Mouse (Mus musculus) hindbrain, embryonic 14.5 days (tissue): ENCODE results near the gene Tamm41. TPM values are rescaled to one million over a fixed set of nuclear protein-coding genes. Genes with fewer than 3 reads are reported as not detected.

ENCODE experiments used
- ATAC-seq: fragments of 200-750 bp; cut with Nextera tagmentation; 2 replicates; pipeline ENCODE4 v1.8.0; 2017; ENCODE audit warnings: moderate number of reproducible peaks, mild to moderate bottlenecking, moderate TSS enrichment, moderate library complexity; ENCODE audit not compliant: low FRiP score
- DNase-seq: peaks from one replicate; pipeline ENCODE4 v3.0.0-alpha.2; 2015; ENCODE audit warnings: low spot score
- H3K27ac ChIP-seq: fragments of 300-500 bp; sonication (generic); 2 replicates; pipeline ENCODE4 v1.5.1; 2014; ENCODE audit warnings: mild to moderate bottlenecking, moderate library complexity
- H3K27me3 ChIP-seq: fragments of 300-500 bp; sonication (generic); 2 replicates; pipeline ENCODE4 v1.6.1; 2014; ENCODE audit warnings: mild to moderate bottlenecking, low read length, mixed read lengths; ENCODE audit not compliant: control insufficient read depth, insufficient read depth
- H3K36me3 ChIP-seq: fragments of 300-500 bp; sonication (generic); replicated peaks from 2 replicates; pipeline ENCODE4 v1.6.1; 2014; ENCODE audit not compliant: control insufficient read depth, insufficient read depth
- H3K4me1 ChIP-seq: fragments of 300-500 bp; sonication (generic); replicated peaks from 2 replicates; pipeline ENCODE4 v1.6.1; 2014; ENCODE audit warnings: antibody characterized with exemption, low read length, mixed read lengths; ENCODE audit not compliant: control insufficient read depth, insufficient read depth
- H3K4me2 ChIP-seq: fragments of 300-500 bp; sonication (generic); replicated peaks from 2 replicates; pipeline ENCODE4 v1.6.1; 2014; ENCODE audit warnings: mild to moderate bottlenecking, moderate library complexity
- H3K4me3 ChIP-seq: fragments of 300-500 bp; sonication (generic); replicated peaks from 2 replicates; pipeline ENCODE4 v1.5.1; 2014; ENCODE audit warnings: mild to moderate bottlenecking, low read length
- H3K9ac ChIP-seq: fragments of 300-500 bp; sonication (generic); 2 replicates; pipeline ENCODE4 v1.6.1; 2014
- H3K9me3 ChIP-seq: fragments of 300-500 bp; sonication (generic); 2 replicates; pipeline ENCODE4 v1.6.1; 2016; ENCODE audit warnings: low read length; ENCODE audit not compliant: control insufficient read depth
- WGBS: fragments of 180-500 bp; shearing (Covaris S2); extraction: QIAGEN DNeasy Blood & Tissue Kit; methylation state at CpG from one replicate; pipeline ENCODE4 v1.1.7; 2014; 5-methylcytosine and 5-hydroxymethylcytosine counted together
- polyA plus RNA-seq: library from polyadenylated mRNA; unstranded; fragments of >200 nt; fragmentation: Nextera tagmentation; extraction: Ambion mirVana; gene quantifications from 2 replicates; pipeline ENCODE4 v1.2.1, GENCODE M21; 2014

Gene Tamm41
- polyA plus RNA-seq, 1 experiment from 2014 or later: 51.8 TPM

GRCm38 (mm10) chr6:114961276-114962068 is 76.2 kb downstream of the Tamm41 start:
- Histone ChIP-seq H3K4me1 (no peaks in the 10 kb centered on the region), H3K4me2 (no peak overlapping the region), H3K27ac (no peak overlapping the region), H3K9ac (no peak overlapping the region), H3K9me3 (no peaks in the 10 kb centered on the region), H3K27me3 (0 out of 2 replicates have a peak, but pooled peaks cover 5% of the 10 kb centered on the region), H3K36me3 (no peaks in the 10 kb centered on the region), H3K4me3 (no peak overlapping the region)
- ATAC-seq: no peak
- no peak for DNase-seq
- WGBS: 83% methylated on average over 10 of the region's 10 CpGs

- WGBS: 91% methylated on average over 6 of the region's 6 CpGs
- no peak overlapping the region for H3K4me3 ChIP-seq
- H3K4me1 ChIP-seq: no peaks in the 10 kb centered on the region
- H3K9me3 ChIP-seq: no peaks in the 10 kb centered on the region
- H3K27me3 ChIP-seq: no peaks in the 10 kb centered on the region
- no peak for DNase-seq
- no peaks in the 10 kb centered on the region for H3K36me3 ChIP-seq
- no peak overlapping the region for H3K27ac ChIP-seq
- no peak overlapping the region for H3K4me2 ChIP-seq
- no peak overlapping the region for H3K9ac ChIP-seq
- ATAC-seq: no peak
These were observed 78.7 kb downstream of the Tamm41 start for GRCm38 (mm10) chr6:114959012-114959398.

- Histone ChIP-seq H3K9ac (no peak overlapping the region), H3K4me2 (no peak overlapping the region), H3K4me1 (0 out of 2 replicates have a peak, but pooled peaks cover under 1% of the 10 kb centered on the region), H3K36me3 (no peaks in the 10 kb centered on the region), H3K9me3 (no peaks in the 10 kb centered on the region), H3K27me3 (no peaks in the 10 kb centered on the region), H3K27ac (no peak overlapping the region), H3K4me3 (no peak overlapping the region)
- DNase-seq (no peak), ATAC-seq (no peak)
- WGBS: 81% methylated on average over 10 of the region's 10 CpGs
These were observed 79.2 kb downstream of the Tamm41 start for GRCm38 (mm10) chr6:114958249-114959011.

GRCm38 (mm10) chr6:114957756-114958155 is 79.9 kb downstream of the Tamm41 start:
- Histone ChIP-seq H3K36me3 (no peaks in the 10 kb centered on the region), H3K9me3 (no peaks in the 10 kb centered on the region), H3K9ac (no peak overlapping the region), H3K27me3 (no peaks in the 10 kb centered on the region), H3K4me3 (no peak overlapping the region), H3K4me2 (no peak overlapping the region), H3K27ac (no peak overlapping the region), H3K4me1 (peaks cover 6% of the 10 kb centered on the region; the same call in 1 of the 2 replicates)
- DNase-seq (no peak), ATAC-seq (no peak)
- 80% methylated on average over 12 of the region's 12 CpGs for WGBS

- Histone ChIP-seq H3K9me3 (no peaks in the 10 kb centered on the region), H3K27me3 (no peaks in the 10 kb centered on the region), H3K4me1 (peaks cover 12% of the 10 kb centered on the region), H3K4me3 (no peak overlapping the region), H3K36me3 (no peaks in the 10 kb centered on the region), H3K27ac (no peak overlapping the region), H3K9ac (no peak overlapping the region), H3K4me2 (no peak overlapping the region)
- no peak for ATAC-seq
- 90% methylated on average over 5 of the region's 5 CpGs for WGBS
- DNase-seq: no peak
These were observed 83.2 kb downstream of the Tamm41 start for GRCm38 (mm10) chr6:114954496-114954895.

Other genes starting within 250 kb of the Tamm41 start
- 37.9 and 38.4 TPM in 2 replicates for gene Vgll4, start 67.9 kb downstream of the Tamm41 start, polyA plus RNA-seq
- gene Syn2, start 97.0 kb upstream of the Tamm41 start, polyA plus RNA-seq: 65.1 and 90.7 TPM in 2 replicates
- gene Gm17482, start 189.5 kb upstream of the Tamm41 start, polyA plus RNA-seq: not detected in 2 replicates
- 19.6 and 24.9 TPM in 2 replicates for gene Timp4, start 214.3 kb upstream of the Tamm41 start, polyA plus RNA-seq